Mouse (Mus musculus) lung, embryonic 15.5 days (tissue): ENCODE data around the gene Gm17622. TPM values are rescaled to one million over a fixed set of nuclear protein-coding genes. Genes with fewer than 3 reads are reported as not detected.

Experiments
- ATAC-seq: fragments of 200-750 bp; cut with Nextera tagmentation; 2 replicates; pipeline ENCODE4 v1.8.0; 2017; ENCODE audit warnings: moderate number of reproducible peaks, borderline replicate concordance; ENCODE audit not compliant: low FRiP score, low TSS enrichment; ENCODE audit errors: extremely low read depth
- H3K27ac ChIP-seq: fragments of 300-500 bp; sonication (generic); 2 replicates; pipeline ENCODE4 v1.5.1; 2015; ENCODE audit warnings: moderate library complexity, mild to moderate bottlenecking, inconsistent platforms
- H3K27me3 ChIP-seq: fragments of 300-500 bp; sonication (generic); 2 replicates; pipeline ENCODE4 v1.6.1; 2015; ENCODE audit warnings: inconsistent platforms
- H3K36me3 ChIP-seq: fragments of 300-500 bp; sonication (generic); 2 replicates; pipeline ENCODE4 v1.6.1; 2015; ENCODE audit warnings: inconsistent platforms
- H3K4me1 ChIP-seq: fragments of 300-500 bp; sonication (generic); 2 replicates; pipeline ENCODE4 v1.6.1; 2015; ENCODE audit warnings: inconsistent platforms
- H3K4me2 ChIP-seq: fragments of 300-500 bp; sonication (generic); 2 replicates; pipeline ENCODE4 v1.6.1; 2015; ENCODE audit warnings: inconsistent platforms, mild to moderate bottlenecking, moderate library complexity
- H3K4me3 ChIP-seq: fragments of 300-500 bp; sonication (generic); 2 replicates; pipeline ENCODE4 v1.5.1; 2015; ENCODE audit warnings: mild to moderate bottlenecking, inconsistent platforms
- H3K9ac ChIP-seq: fragments of 300-500 bp; sonication (generic); 2 replicates; pipeline ENCODE4 v1.6.1; 2015; ENCODE audit warnings: inconsistent platforms
- H3K9me3 ChIP-seq: fragments of 300-500 bp; sonication (generic); 2 replicates; pipeline ENCODE4 v1.6.1; 2016; ENCODE audit warnings: inconsistent platforms
- WGBS: fragments of 180-500 bp; shearing (Covaris S2); methylation state at CpG from one replicate; pipeline ENCODE4 v1.1.7; 2015; 5-methylcytosine and 5-hydroxymethylcytosine counted together
- polyA plus RNA-seq: library from polyadenylated mRNA; unstranded; fragments of >200 nt; fragmentation: Nextera tagmentation; extraction: Ambion mirVana; gene quantifications from 2 replicates; pipeline ENCODE4 v1.2.1, GENCODE M21; 2015

Gm17622 gene
- polyA plus RNA-seq, 1 experiment from 2014 or later, result not detected

GRCm38 (mm10) chr13:96536821-96537572, 46.5 kb downstream of the Gm17622 start:
- Histone ChIP-seq H3K27ac (no peak overlapping the region), H3K4me2 (no peak overlapping the region), H3K36me3 (no peaks in the 10 kb centered on the region), H3K9ac (no peak overlapping the region), H3K9me3 (no peaks in the 10 kb centered on the region), H3K4me1 (peaks cover 4% of the 10 kb centered on the region), H3K4me3 (no peak overlapping the region), H3K27me3 (no peaks in the 10 kb centered on the region)
- ATAC-seq, result no peak
- 70% methylated on average over 5 of the region's 5 CpGs for WGBS

- Histone ChIP-seq H3K9ac (no peak overlapping the region), H3K27me3 (no peaks in the 10 kb centered on the region), H3K4me2 (no peak overlapping the region), H3K4me3 (no peak overlapping the region), H3K4me1 (peaks cover 4% of the 10 kb centered on the region), H3K36me3 (no peaks in the 10 kb centered on the region), H3K27ac (no peak overlapping the region), H3K9me3 (no peaks in the 10 kb centered on the region)
- WGBS, result 64% methylated on average over 3 of the region's 3 CpGs
- no peak for ATAC-seq
Observed at GRCm38 (mm10) chr13:96538103-96538502, 47.6 kb downstream of the Gm17622 start.

Other genes with a start within 250 kb of the Gm17622 start
- 18.2 and 20.8 TPM in 2 replicates for gene Poc5, start 102.4 kb upstream of the Gm17622 start, polyA plus RNA-seq
- 0.19 TPM in 1 of 2 replicates, not detected in the other for gene Ankdd1b, start 19.5 kb upstream of the Gm17622 start, polyA plus RNA-seq
- gene Polk, start 51.8 kb downstream of the Gm17622 start, polyA plus RNA-seq, result 8.1 and 8.7 TPM in 2 replicates
- gene Col4a3bp, start 51.9 kb downstream of the Gm17622 start, polyA plus RNA-seq, result 9.6 and 11.1 TPM in 2 replicates
- 46.2 and 50.0 TPM in 2 replicates for gene Hmgcr, start 180.2 kb downstream of the Gm17622 start, polyA plus RNA-seq